Mouse (Mus musculus): Measurements from ENCODE around the gene Nt5c1a.

Nt5c1a gene

GRCm38 (mm10) chr4:123247147-123247880, 46.0 kb downstream of the Nt5c1a start:
- DNase-seq (ENCODE audit: low read depth in 1 of 2, low spot score in 2 of 2): no peak

- no peak for DNase-seq (ENCODE audit: low read depth in 1 of 2, low spot score in 2 of 2)
These were observed 47.8 kb downstream of the Nt5c1a start for GRCm38 (mm10) chr4:123248971-123249567.

GRCm38 (mm10) chr4:123252214-123252613, 50.9 kb downstream of the Nt5c1a start:
- no peak for DNase-seq (ENCODE audit: low read depth in 1 of 2, low spot score in 2 of 2)

GRCm38 (mm10) chr4:123254617-123255016, 53.3 kb downstream of the Nt5c1a start:
- no peak for DNase-seq (ENCODE audit: low read depth in 1 of 2, low spot score in 2 of 2)

GRCm38 (mm10) chr4:123260071-123260746, 58.9 kb downstream of the Nt5c1a start:
- no peak for DNase-seq (ENCODE audit: low read depth in 1 of 2, low spot score in 2 of 2)

- DNase-seq (ENCODE audit: low read depth in 1 of 2, low spot score in 2 of 2): no peak
These were observed 60.6 kb downstream of the Nt5c1a start, which contains the start of gene Pabpc4 for GRCm38 (mm10) chr4:123261721-123262401. Gene Pabpc4 (plus strand): TSS chr4:123262351.

Data from monocyte, adult 2 months (primary cell).